Comparison of ENCODE assay signal across 9 mouse cellular contexts in the genomic region with DNA sequence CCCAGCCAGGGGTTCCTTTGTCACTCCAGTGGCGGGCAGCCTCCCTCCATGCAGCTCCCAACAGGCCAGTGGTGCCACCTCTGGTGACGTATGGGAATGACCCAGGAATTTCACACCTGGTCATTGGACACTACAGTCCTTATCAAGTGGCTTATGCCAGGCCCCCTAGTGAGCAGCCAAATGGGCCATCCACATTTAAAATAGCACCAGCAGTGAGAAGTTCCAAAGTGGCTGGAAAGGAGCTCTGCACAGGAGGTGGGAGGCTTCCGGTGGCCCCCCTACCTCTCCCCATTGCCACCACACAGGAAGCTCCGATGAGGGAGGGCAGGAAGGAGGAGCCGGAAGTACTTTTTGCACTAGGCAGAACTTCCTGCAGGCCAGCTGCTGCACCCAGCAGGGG.
A peak's percentile ranks its signal among the peaks of the same experiment; 100 is the strongest.
DNase-seq lines count a peak whose midpoint lies in the region; ATAC-seq and TF ChIP-seq lines count a peak whose summit lies in the region.
"Had no signal": no experiment of that assay in that cellular context is flagged by ENCODE, and none has a peak within 500 bp of the region (broad histone marks: within the 10 kb centered on the region; RNA-seq: fewer than 3 reads in every experiment).

No protein-coding gene starts in this region.

- H3K27me3 ChIP-seq in lung, embryonic 14.5 days (ENCODE audit: insufficient read depth, low read length): no peaks in the 10 kb centered on the region
- H3K27me3 ChIP-seq in heart, postnatal 0 days (ENCODE audit: control insufficient read depth, insufficient read depth, low read length): no peaks in the 10 kb centered on the region
- no peaks in the 10 kb centered on the region for H3K27me3 ChIP-seq in hindbrain, embryonic 16.5 days (replicated peaks; ENCODE audit: control insufficient read depth, insufficient read depth, low read length)
- H3K27me3 ChIP-seq: limb, embryonic 13.5 days had no signal

- DNase-seq in lung, embryonic 14.5 days: peak; percentile 57
- no peak for DNase-seq in lung, postnatal 14 days
- peak; percentile 66 for DNase-seq in embryo, embryonic 10 days (ENCODE audit: low spot score)
- peak; percentile 67 for DNase-seq in heart, postnatal 0 days (ENCODE audit: low spot score)
- peak; percentile 41 to 45 for DNase-seq in lung, postnatal 4 days
- no peak for DNase-seq in layer of hippocampus, postnatal 10 days (ENCODE audit: low spot score in 2 of 2)
- no peak for DNase-seq in spleen, adult 12 weeks (ENCODE audit: low spot score)

- TF ChIP-seq EP300 in heart, postnatal 0 days (IDR thresholded peaks at IDR 0.05; ENCODE audit: low read depth): peak; percentile 67

- peak overlapping the region; percentile 81; the same call in 1 of the 2 replicates for H3K27ac ChIP-seq in lung, embryonic 14.5 days (ENCODE audit: low read depth)
- no peak overlapping the region for H3K27ac ChIP-seq in heart, postnatal 0 days (ENCODE audit: low read depth)
- no peak overlapping the region for H3K27ac ChIP-seq in hindbrain, embryonic 16.5 days (ENCODE audit: low read depth, low read length)
- H3K27ac ChIP-seq: limb, embryonic 13.5 days had no signal

- no peak overlapping the region for H3K4me2 ChIP-seq in lung, embryonic 14.5 days
- peak overlapping the region; percentile 5; the same call in 1 of the 2 replicates for H3K4me2 ChIP-seq in heart, postnatal 0 days (ENCODE audit: low read depth, low read length)
- H3K4me2 ChIP-seq in hindbrain, embryonic 16.5 days (ENCODE audit: low read length): no peak overlapping the region
- H3K4me2 ChIP-seq: limb, embryonic 13.5 days had no signal

- H3K9me3 ChIP-seq in lung, embryonic 14.5 days (ENCODE audit: low read depth, low read length): no peaks in the 10 kb centered on the region
- H3K9me3 ChIP-seq in heart, postnatal 0 days (replicated peaks; ENCODE audit: control insufficient read depth, low read length): no peaks in the 10 kb centered on the region
- no peaks in the 10 kb centered on the region for H3K9me3 ChIP-seq in hindbrain, embryonic 16.5 days (ENCODE audit: control insufficient read depth, low read length)

- 23% methylated on average over 5 of the region's 5 CpGs for WGBS in lung, embryonic 14.5 days
- 17% methylated on average over 5 of the region's 5 CpGs for WGBS in heart, postnatal 0 days
- WGBS in hindbrain, embryonic 16.5 days: 41% methylated on average over 5 of the region's 5 CpGs

- peak; percentile 50 for TF ChIP-seq CTCF in lung, embryonic 14.5 days (IDR thresholded peaks at IDR 0.05; ENCODE audit: low read depth)
- TF ChIP-seq CTCF in heart, postnatal 0 days (IDR thresholded peaks at IDR 0.05; ENCODE audit: low read depth): peak; percentile 63

- ATAC-seq in lung, embryonic 14.5 days (ENCODE audit: insufficient read depth): no peak
- ATAC-seq in heart, postnatal 0 days (ENCODE audit: insufficient read depth, low read depth): peak; percentile 83
- no peak for ATAC-seq in hindbrain, embryonic 16.5 days

- no peaks in the 10 kb centered on the region for H3K36me3 ChIP-seq in lung, embryonic 14.5 days (ENCODE audit: insufficient read depth)
- H3K36me3 ChIP-seq in heart, postnatal 0 days (replicated peaks; ENCODE audit: control insufficient read depth, insufficient read depth, low read length): 0 out of 2 replicates have a peak, but pooled peaks cover 3% of the 10 kb centered on the region
- no peaks in the 10 kb centered on the region for H3K36me3 ChIP-seq in hindbrain, embryonic 16.5 days (ENCODE audit: control insufficient read depth, insufficient read depth, low read length)
- H3K36me3 ChIP-seq: limb, embryonic 13.5 days had no signal

- H3K4me1 ChIP-seq in lung, embryonic 14.5 days (ENCODE audit: insufficient read depth): peaks cover 11% of the 10 kb centered on the region; the same call in 1 of the 2 replicates
- H3K4me1 ChIP-seq in heart, postnatal 0 days (ENCODE audit: control insufficient read depth, insufficient read depth): 0 out of 2 replicates have a peak, but pooled peaks cover 5% of the 10 kb centered on the region
- H3K4me1 ChIP-seq in hindbrain, embryonic 16.5 days (ENCODE audit: control insufficient read depth, insufficient read depth, low read depth, low read length): no peaks in the 10 kb centered on the region

- no peak overlapping the region for H3K4me3 ChIP-seq in lung, embryonic 14.5 days (ENCODE audit: low read depth, low read length)
- no peak overlapping the region for H3K4me3 ChIP-seq in heart, postnatal 0 days (ENCODE audit: low read depth, low read length)
- H3K4me3 ChIP-seq in hindbrain, embryonic 16.5 days (ENCODE audit: low read length): no peak overlapping the region
- H3K4me3 ChIP-seq: limb, embryonic 13.5 days had no signal

- H3K9ac ChIP-seq in lung, embryonic 14.5 days: no peak overlapping the region
- no peak overlapping the region for H3K9ac ChIP-seq in heart, postnatal 0 days (replicated peaks; ENCODE audit: low read depth, low read length)
- H3K9ac ChIP-seq in hindbrain, embryonic 16.5 days (ENCODE audit: low read depth, low read length): no peak overlapping the region
- H3K9ac ChIP-seq: limb, embryonic 13.5 days had no signal

Comparison
In these comparisons a context has a peak if more than half of its experiments do, and no peak if none do; other contexts are left out.
1. DNase-seq: peak in lung, embryonic 14.5 days (single experiment), embryo, embryonic 10 days (single experiment), heart, postnatal 0 days (single experiment) and lung, postnatal 4 days (2 of 2); none in lung, postnatal 14 days (single experiment), layer of hippocampus, postnatal 10 days (0 of 2) and spleen, adult 12 weeks (single experiment).